Mouse (Mus musculus): ENCODE results near the gene Pigl. TPM values are rescaled to one million over a fixed set of nuclear protein-coding genes. Genes with fewer than 3 reads are reported as not detected.

Gene Pigl
- total and polyA plus RNA-seq, 3 experiments: 3.1 to 3.5 (median 3.5) TPM

DNA sequence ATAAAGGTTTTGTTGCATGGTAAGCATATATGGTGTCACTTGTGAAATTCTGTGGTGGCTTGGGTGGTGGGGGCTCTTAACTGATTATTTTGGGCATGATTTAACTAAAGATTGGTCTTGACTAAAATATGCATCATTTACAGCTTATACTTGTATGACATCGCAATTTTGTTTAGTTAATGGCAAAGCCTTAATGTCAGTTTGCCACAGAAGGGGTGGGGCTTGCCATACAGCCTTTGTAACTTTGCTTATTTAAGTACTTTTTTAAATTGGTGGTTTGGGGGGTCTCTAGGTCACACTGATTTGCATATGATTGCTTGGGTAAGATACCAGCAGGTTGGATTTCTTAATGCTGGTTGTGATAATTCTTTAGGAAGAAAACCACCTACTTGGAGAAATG is 94.9 kb downstream of the Pigl start:
- intact Hi-C loops (cut with DNase I): loop anchor here (5.0 kb wide), 1 partner anchor 94 kb away; the partner anchor contains the start of genes Lrrc75a and Mmgt2
- DNase-seq: no peak
- peak overlapping the region; percentile 57 for H3K4me3 ChIP-seq
- H3K27ac ChIP-seq: no peak overlapping the region; the same call in 1 of the 2 replicates
- peaks cover 5% of the 10 kb centered on the region for H3K4me1 ChIP-seq (ENCODE audit: control insufficient read depth, insufficient read depth, low read length)
- no peaks in the 10 kb centered on the region for H3K79me2 ChIP-seq (replicated peaks; ENCODE audit: control insufficient read depth, insufficient read depth, low read length)
- TF ChIP-seq EP300 (IDR thresholded peaks at IDR 0.05; ENCODE audit: insufficient read depth, low read depth, low read length) (no peak), CTCF (IDR thresholded peaks at IDR 0.05) (no peak), POLR2A (IDR thresholded peaks at IDR 0.05; ENCODE audit: insufficient read depth, low read depth, low read length) (no peak)
- peak overlapping the region; percentile 43; the same call in 1 of the 2 replicates for H3K9ac ChIP-seq (ENCODE audit: low read depth, low read length)
- H3K36me3 ChIP-seq (ENCODE audit: control insufficient read depth, insufficient read depth, low read length): peaks cover 26% of the 10 kb centered on the region
- H3K27me3 ChIP-seq (ENCODE audit: control insufficient read depth, insufficient read depth, low read length): no peaks in the 10 kb centered on the region
- 5% methylated on average over 1 of the region's 1 CpGs for WGBS

DNA sequence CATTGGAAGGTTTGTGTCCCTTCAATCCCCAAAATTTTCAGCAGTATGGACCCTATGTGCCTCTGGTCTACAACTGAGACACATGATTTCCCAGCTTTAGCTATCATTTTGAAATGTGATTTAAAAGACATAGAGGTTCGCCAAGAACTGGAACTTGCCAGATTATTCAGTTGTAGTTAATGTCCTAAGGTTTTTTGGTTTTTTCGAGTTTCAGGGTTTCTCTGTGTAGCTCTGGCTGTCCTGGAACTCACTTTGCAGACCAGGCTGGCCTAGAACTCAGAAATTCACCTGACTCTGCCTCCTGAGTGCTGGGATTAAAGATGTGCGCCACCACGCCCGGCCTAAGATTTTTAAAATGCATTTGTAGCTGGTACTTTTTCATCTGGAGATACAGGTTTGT is 95.4 kb downstream of the Pigl start:
- TF ChIP-seq POLR2A (IDR thresholded peaks at IDR 0.05; ENCODE audit: insufficient read depth, low read depth, low read length): no peak
- 61% methylated on average over 5 of the region's 5 CpGs for WGBS

DNA sequence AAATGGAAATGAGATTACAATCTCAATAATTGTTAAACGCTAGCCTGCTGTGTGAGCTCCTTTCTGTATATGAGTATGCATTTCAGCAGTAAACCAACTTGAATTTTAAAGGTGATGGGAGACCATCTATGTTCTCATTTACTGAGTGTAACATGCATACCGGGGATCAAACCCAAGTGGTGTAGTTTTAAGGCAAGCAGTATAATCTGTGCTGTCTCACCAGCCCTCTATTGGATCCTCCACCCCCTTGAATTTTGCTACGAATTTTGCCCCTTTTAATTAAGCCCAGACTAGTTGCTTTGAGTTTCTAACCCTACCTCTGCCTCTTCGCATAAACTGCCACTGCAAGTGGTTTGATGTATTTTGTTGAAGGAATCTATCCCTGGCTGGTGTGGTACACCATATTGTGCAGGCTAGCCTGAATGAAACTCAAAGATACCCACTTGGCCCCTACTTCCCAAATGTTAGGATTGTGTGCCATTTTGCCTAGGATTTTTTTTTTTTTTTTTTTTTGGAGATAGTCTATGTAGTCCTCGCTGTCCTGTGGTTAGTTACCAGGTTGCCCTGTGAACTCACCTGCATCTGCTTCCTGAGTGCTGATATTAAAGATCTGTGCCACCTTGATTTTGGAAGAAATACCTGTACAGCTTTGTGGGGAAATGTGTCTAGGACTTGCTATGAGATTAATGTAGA is 96.0 kb downstream of the Pigl start:
- 63% methylated on average over 5 of the region's 5 CpGs for WGBS
- Histone ChIP-seq H3K4me1 (ENCODE audit: control insufficient read depth, insufficient read depth, low read length) (peaks cover 5% of the 10 kb centered on the region), H3K27ac (0 out of 2 replicates have a peak overlapping the region, but pooled peaks have one; percentile 26), H3K79me2 (replicated peaks; ENCODE audit: control insufficient read depth, insufficient read depth, low read length) (no peaks in the 10 kb centered on the region), H3K4me3 (peak overlapping the region; percentile 57), H3K36me3 (ENCODE audit: control insufficient read depth, insufficient read depth, low read length) (peaks cover 26% of the 10 kb centered on the region), H3K27me3 (ENCODE audit: control insufficient read depth, insufficient read depth, low read length) (no peaks in the 10 kb centered on the region), H3K9ac (ENCODE audit: low read depth, low read length) (no peak overlapping the region)
- intact Hi-C loops (cut with DNase I): loop anchor here (5.0 kb wide), 1 partner anchor 93 kb away; the partner anchor contains the start of genes Lrrc75a and Mmgt2
- TF ChIP-seq CTCF (IDR thresholded peaks at IDR 0.05): no peak
- TF ChIP-seq POLR2A (IDR thresholded peaks at IDR 0.05; ENCODE audit: insufficient read depth, low read depth, low read length): peak; percentile 13; the same call in 1 of the 2 replicates
- no peak for TF ChIP-seq EP300 (IDR thresholded peaks at IDR 0.05; ENCODE audit: insufficient read depth, low read depth, low read length)
- DNase-seq: no peak

More for the DNA sequence above, 95.4 kb downstream of the Pigl start:
- H3K4me3 ChIP-seq: peak overlapping the region; percentile 57
- peaks cover 5% of the 10 kb centered on the region for H3K4me1 ChIP-seq (ENCODE audit: control insufficient read depth, insufficient read depth, low read length)
- no peaks in the 10 kb centered on the region for H3K79me2 ChIP-seq (replicated peaks; ENCODE audit: control insufficient read depth, insufficient read depth, low read length)
- H3K27ac ChIP-seq: no peak overlapping the region; the same call in 1 of the 2 replicates
- intact Hi-C loops (cut with DNase I): loop anchor here (5.0 kb wide), 1 partner anchor 94 kb away; the partner anchor contains the start of genes Lrrc75a and Mmgt2
- peaks cover 26% of the 10 kb centered on the region for H3K36me3 ChIP-seq (ENCODE audit: control insufficient read depth, insufficient read depth, low read length)
- no peak overlapping the region for H3K9ac ChIP-seq (ENCODE audit: low read depth, low read length)
- H3K27me3 ChIP-seq (ENCODE audit: control insufficient read depth, insufficient read depth, low read length): no peaks in the 10 kb centered on the region
- no peak for DNase-seq

DNA sequence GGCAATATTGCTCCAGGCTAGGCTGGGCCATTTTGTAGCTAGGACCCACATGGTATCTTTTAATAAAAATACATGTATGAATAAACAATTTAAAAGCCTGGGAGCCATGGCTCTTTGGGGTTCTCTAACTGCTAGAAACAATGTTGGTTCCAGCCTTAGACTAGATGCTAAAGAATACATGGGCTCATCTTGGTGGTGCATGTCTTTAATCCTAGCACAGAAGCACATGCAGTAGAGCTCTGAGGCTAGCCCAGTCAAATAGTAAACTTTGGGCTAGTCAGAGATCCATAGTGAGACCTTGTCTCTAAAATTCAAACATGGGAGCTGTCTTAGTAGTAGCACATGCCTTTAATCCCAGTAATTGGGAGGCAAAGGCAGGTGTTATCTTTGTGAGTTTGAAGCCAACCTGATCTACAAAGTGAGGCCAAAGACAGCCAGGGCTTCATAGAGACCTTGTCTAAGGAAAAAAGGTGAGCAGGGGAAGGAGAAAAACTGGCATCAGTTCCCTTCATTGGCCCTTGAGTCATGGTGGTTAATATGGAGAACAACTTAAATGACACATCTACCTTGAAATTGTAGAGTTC is 96.8 kb downstream of the Pigl start:
- H3K27me3 ChIP-seq (ENCODE audit: control insufficient read depth, insufficient read depth, low read length): no peaks in the 10 kb centered on the region
- no peak overlapping the region for H3K27ac ChIP-seq
- H3K79me2 ChIP-seq (replicated peaks; ENCODE audit: control insufficient read depth, insufficient read depth, low read length): no peaks in the 10 kb centered on the region
- intact Hi-C loops (cut with DNase I): loop anchor here (5.0 kb wide), 1 partner anchor 92 kb away; the partner anchor contains the start of genes Lrrc75a and Mmgt2
- no peak for DNase-seq
- TF ChIP-seq EP300 (IDR thresholded peaks at IDR 0.05; ENCODE audit: insufficient read depth, low read depth, low read length) (no peak), POLR2A (IDR thresholded peaks at IDR 0.05; ENCODE audit: insufficient read depth, low read depth, low read length) (no peak), CTCF (IDR thresholded peaks at IDR 0.05) (no peak)
- H3K4me1 ChIP-seq (ENCODE audit: control insufficient read depth, insufficient read depth, low read length): peaks cover 3% of the 10 kb centered on the region
- no peak overlapping the region for H3K9ac ChIP-seq (ENCODE audit: low read depth, low read length)
- 0 out of 2 replicates have a peak overlapping the region, but pooled peaks have one; percentile 57 for H3K4me3 ChIP-seq
- peaks cover 26% of the 10 kb centered on the region for H3K36me3 ChIP-seq (ENCODE audit: control insufficient read depth, insufficient read depth, low read length)

DNA sequence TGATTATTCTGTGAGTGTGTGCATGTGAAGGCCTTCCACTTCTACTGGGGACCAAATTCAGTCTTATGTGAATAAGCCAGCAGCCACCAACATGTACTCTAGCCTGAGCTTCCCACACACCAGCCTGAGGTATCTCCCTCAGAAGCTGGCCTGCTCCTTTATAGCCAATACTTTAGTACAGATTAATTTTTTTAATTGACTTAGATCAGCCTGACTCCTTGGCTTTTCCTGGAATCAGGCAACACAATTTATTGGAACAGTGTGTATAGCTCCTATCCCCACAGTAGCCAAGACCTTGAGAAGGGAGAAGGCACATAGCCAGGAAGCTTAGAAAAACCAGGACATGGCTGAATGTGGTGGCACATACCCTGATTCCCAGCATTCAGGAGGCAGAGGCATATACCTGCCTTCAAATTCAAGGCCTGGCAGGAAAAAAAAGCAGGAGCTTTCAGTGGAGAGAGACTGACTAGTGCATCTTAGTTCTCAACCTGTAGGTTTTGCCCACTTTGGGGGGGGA is 97.7 kb downstream of the Pigl start:
- intact Hi-C loops (cut with DNase I): no loop called here
- peaks cover 26% of the 10 kb centered on the region for H3K36me3 ChIP-seq (ENCODE audit: control insufficient read depth, insufficient read depth, low read length)
- TF ChIP-seq CTCF (IDR thresholded peaks at IDR 0.05) (no peak), EP300 (IDR thresholded peaks at IDR 0.05; ENCODE audit: insufficient read depth, low read depth, low read length) (no peak), POLR2A (IDR thresholded peaks at IDR 0.05; ENCODE audit: insufficient read depth, low read depth, low read length) (no peak)
- no peaks in the 10 kb centered on the region for H3K79me2 ChIP-seq (replicated peaks; ENCODE audit: control insufficient read depth, insufficient read depth, low read length)
- peak overlapping the region; percentile 12; the same call in 1 of the 2 replicates for H3K27ac ChIP-seq
- H3K4me3 ChIP-seq: no peak overlapping the region
- DNase-seq: no peak
- H3K9ac ChIP-seq (ENCODE audit: low read depth, low read length): no peak overlapping the region
- peaks cover 3% of the 10 kb centered on the region for H3K4me1 ChIP-seq (ENCODE audit: control insufficient read depth, insufficient read depth, low read length)
- H3K27me3 ChIP-seq (ENCODE audit: control insufficient read depth, insufficient read depth, low read length): no peaks in the 10 kb centered on the region

DNA sequence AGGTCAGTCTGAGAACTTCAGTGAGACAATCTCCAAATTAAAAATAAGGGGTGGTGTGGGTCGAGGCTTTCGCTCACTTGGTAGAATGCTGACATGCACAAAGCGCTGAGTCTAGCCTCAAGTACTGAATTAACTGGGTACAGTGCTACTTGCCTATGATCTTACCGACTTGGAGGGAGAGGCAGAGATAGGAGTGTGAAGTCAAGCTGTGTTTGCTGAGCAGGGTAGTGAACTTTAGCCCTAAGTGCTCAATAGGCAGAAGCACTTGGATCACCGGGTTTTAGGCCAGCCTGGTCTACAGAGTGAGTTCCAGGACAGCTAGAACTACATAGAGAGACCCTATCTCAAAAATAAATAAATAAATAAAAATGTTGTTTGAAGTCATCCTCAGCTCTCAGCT is 98.9 kb downstream of the Pigl start:
- Histone ChIP-seq H3K4me3 (no peak overlapping the region), H3K27ac (no peak overlapping the region), H3K4me1 (ENCODE audit: control insufficient read depth, insufficient read depth, low read length) (peaks cover 3% of the 10 kb centered on the region), H3K9ac (ENCODE audit: low read depth, low read length) (no peak overlapping the region), H3K79me2 (replicated peaks; ENCODE audit: control insufficient read depth, insufficient read depth, low read length) (no peaks in the 10 kb centered on the region), H3K27me3 (ENCODE audit: control insufficient read depth, insufficient read depth, low read length) (no peaks in the 10 kb centered on the region), H3K36me3 (ENCODE audit: control insufficient read depth, insufficient read depth, low read length) (peaks cover 26% of the 10 kb centered on the region)
- intact Hi-C loops (cut with DNase I): no loop called here
- no peak for DNase-seq
- no peak for TF ChIP-seq POLR2A (IDR thresholded peaks at IDR 0.05; ENCODE audit: insufficient read depth, low read depth, low read length)
- no peak for TF ChIP-seq CTCF (IDR thresholded peaks at IDR 0.05)
- TF ChIP-seq EP300 (IDR thresholded peaks at IDR 0.05; ENCODE audit: insufficient read depth, low read depth, low read length): no peak
- 63% methylated on average over 5 of the region's 5 CpGs for WGBS

Data from heart, adult 2 months (tissue).